Mouse (Mus musculus): ENCODE measurements around the gene Lin7c. TPM values are rescaled to one million over a fixed set of nuclear protein-coding genes. Genes with fewer than 3 reads are reported as not detected.

Lin7c gene
- polyA plus RNA-seq, 1 experiment from 2014 or later, result 17.5 TPM

DNA sequence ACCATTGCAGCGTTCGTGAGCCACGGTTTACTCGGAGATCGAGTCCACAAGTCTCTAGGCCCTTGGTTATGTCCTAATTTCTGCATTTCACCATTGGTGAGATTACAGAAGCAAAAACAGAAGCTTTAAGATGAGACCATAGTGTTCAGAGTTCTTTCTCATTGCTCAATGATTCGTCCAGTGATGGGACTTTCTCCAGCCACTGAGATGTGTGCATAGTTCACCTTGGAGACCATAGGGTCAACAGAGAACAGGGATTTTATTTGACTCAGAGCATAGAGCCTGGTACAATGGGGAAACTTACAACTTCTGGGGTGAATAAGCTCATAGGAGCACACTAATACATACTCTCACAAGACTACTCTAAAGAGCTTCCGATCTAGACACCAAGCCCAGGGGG lies 29.8 kb downstream of the Lin7c start:
- Histone ChIP-seq H3K4me2 (ENCODE audit: low read depth, low read length) (peak overlapping the region; percentile 81), H3K4me1 (ENCODE audit: insufficient read depth) (peaks cover 16% of the 10 kb centered on the region), H3K27me3 (ENCODE audit: insufficient read depth, low read length) (no peaks in the 10 kb centered on the region), H3K27ac (ENCODE audit: low read depth) (no peak overlapping the region), H3K4me3 (ENCODE audit: low read depth, low read length) (0 out of 2 replicates have a peak overlapping the region, but pooled peaks have one; percentile 1), H3K36me3 (replicated peaks; ENCODE audit: insufficient read depth, low read length) (0 out of 2 replicates have a peak, but pooled peaks cover under 1% of the 10 kb centered on the region), H3K9me3 (ENCODE audit: low read length) (no peaks in the 10 kb centered on the region), H3K9ac (replicated peaks) (0 out of 2 replicates have a peak overlapping the region, but pooled peaks have one; percentile 9)
- 76% methylated on average over 7 of the region's 7 CpGs for WGBS (ENCODE audit: insufficient replicate concordance)
- no peak for TF ChIP-seq EP300 (IDR thresholded peaks at IDR 0.05; ENCODE audit: low read depth)
- TF ChIP-seq CTCF (IDR thresholded peaks at IDR 0.05; ENCODE audit: low read depth), result no peak
- ATAC-seq (no peak), DNase-seq (no peak)

DNA sequence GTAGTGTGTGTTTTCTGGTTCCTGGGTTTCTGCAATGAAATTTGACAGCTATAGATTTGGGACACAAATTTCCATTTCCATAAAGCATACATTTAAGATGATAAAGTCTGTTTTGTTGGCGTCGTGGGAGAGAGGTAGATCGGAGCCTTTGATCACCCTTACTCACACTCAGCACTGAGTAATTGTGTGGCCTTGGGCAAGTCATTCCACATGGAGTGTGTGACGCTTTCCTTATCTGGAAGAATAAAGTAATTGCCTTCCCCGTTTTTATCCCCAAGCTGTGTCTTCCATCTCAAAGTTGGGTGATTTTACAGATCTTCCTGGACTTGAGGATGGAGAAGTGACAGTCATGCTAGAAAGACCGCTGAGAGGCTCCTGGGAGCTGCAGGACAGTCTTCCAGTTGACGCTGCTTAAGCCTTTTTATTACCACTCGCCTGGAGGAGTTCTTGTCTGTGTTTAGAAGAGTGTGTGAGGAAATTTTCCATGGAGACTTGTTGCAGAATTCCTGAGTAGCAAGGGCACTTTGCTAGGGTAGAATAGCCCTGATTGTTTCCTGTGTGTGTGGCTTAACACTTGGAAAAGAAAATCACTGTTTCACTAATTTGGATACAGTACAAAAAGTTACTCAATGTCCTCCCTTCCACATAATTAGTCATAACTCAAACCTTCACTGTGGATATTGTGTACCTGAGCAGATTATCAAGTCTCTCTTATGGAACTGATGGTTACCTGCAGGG lies 30.8 kb downstream of the Lin7c start:
- Histone ChIP-seq H3K36me3 (replicated peaks; ENCODE audit: insufficient read depth, low read length) (0 out of 2 replicates have a peak, but pooled peaks cover 5% of the 10 kb centered on the region), H3K27me3 (ENCODE audit: insufficient read depth, low read length) (no peaks in the 10 kb centered on the region), H3K9ac (replicated peaks) (no peak overlapping the region), H3K27ac (ENCODE audit: low read depth) (no peak overlapping the region), H3K4me1 (ENCODE audit: insufficient read depth) (peaks cover 19% of the 10 kb centered on the region), H3K9me3 (ENCODE audit: low read length) (no peaks in the 10 kb centered on the region), H3K4me3 (ENCODE audit: low read depth, low read length) (no peak overlapping the region), H3K4me2 (ENCODE audit: low read depth, low read length) (no peak overlapping the region)
- ATAC-seq (no peak), DNase-seq (no peak)
- 69% methylated on average over 8 of the region's 8 CpGs for WGBS (ENCODE audit: insufficient replicate concordance)
- TF ChIP-seq EP300 (IDR thresholded peaks at IDR 0.05; ENCODE audit: low read depth), result no peak
- no peak for TF ChIP-seq CTCF (IDR thresholded peaks at IDR 0.05; ENCODE audit: low read depth)

DNA sequence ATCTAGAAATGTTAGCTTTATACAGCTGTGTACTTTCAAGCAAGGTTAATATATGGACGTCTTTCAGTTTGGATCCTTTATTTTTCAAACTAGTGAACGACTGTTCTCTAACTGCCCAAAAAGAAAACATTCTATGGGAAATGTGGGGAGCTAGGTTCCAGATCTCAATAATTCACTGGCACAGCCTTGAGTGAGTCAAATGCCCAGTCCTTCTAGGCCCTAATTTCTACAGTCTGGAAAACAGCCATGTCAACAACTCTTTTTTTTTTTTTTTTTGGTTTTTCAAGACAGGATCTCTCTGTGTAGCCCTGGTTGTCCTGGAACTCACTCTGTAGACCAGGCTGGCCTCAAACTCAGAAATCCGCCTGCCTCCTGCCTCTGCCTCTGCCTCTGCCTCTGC lies 31.7 kb downstream of the Lin7c start:
- DNase-seq, result no peak
- Histone ChIP-seq H3K4me2 (ENCODE audit: low read depth, low read length) (no peak overlapping the region), H3K27ac (ENCODE audit: low read depth) (no peak overlapping the region)

DNA sequence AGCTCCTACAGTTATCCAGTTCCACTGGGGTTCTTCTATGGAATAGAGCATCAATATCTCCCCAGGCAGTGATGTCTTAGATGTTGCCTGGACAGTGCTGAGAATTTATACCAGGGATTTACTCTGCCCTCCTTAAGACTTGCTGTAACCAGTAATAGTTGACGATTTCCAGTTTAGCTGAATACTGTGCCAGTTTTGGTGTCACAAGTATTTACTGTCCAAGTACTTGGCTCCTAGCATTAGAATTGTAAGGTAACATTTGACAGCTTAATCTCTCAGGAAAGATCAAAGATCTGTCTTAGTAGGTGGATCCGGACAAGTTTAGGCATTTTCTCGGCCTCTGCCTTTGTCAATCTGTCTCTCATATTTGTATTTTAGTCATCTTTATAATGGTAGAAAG lies 32.4 kb downstream of the Lin7c start:
- Histone ChIP-seq H3K27ac (ENCODE audit: low read depth) (no peak overlapping the region), H3K4me1 (ENCODE audit: insufficient read depth) (peaks cover 19% of the 10 kb centered on the region), H3K4me3 (ENCODE audit: low read depth, low read length) (no peak overlapping the region), H3K36me3 (replicated peaks; ENCODE audit: insufficient read depth, low read length) (0 out of 2 replicates have a peak, but pooled peaks cover 5% of the 10 kb centered on the region), H3K9ac (replicated peaks) (no peak overlapping the region), H3K4me2 (ENCODE audit: low read depth, low read length) (no peak overlapping the region), H3K9me3 (ENCODE audit: low read length) (no peaks in the 10 kb centered on the region), H3K27me3 (ENCODE audit: insufficient read depth, low read length) (no peaks in the 10 kb centered on the region)
- DNase-seq (no peak), ATAC-seq (no peak)
- WGBS (ENCODE audit: insufficient replicate concordance), result 76% methylated on average over 3 of the region's 3 CpGs
- TF ChIP-seq EP300 (IDR thresholded peaks at IDR 0.05; ENCODE audit: low read depth) (no peak), CTCF (IDR thresholded peaks at IDR 0.05; ENCODE audit: low read depth) (no peak)

More for the DNA sequence above, 31.7 kb downstream of the Lin7c start:
- WGBS (ENCODE audit: insufficient replicate concordance), result 72% methylated on average over 3 of the region's 3 CpGs
- no peak for TF ChIP-seq CTCF (IDR thresholded peaks at IDR 0.05; ENCODE audit: low read depth)
- no peak for TF ChIP-seq EP300 (IDR thresholded peaks at IDR 0.05; ENCODE audit: low read depth)
- no peak overlapping the region for H3K4me3 ChIP-seq (ENCODE audit: low read depth, low read length)
- H3K36me3 ChIP-seq (replicated peaks; ENCODE audit: insufficient read depth, low read length), result 0 out of 2 replicates have a peak, but pooled peaks cover 5% of the 10 kb centered on the region
- peaks cover 19% of the 10 kb centered on the region for H3K4me1 ChIP-seq (ENCODE audit: insufficient read depth)
- H3K9ac ChIP-seq (replicated peaks), result no peak overlapping the region
- no peak for ATAC-seq
- no peaks in the 10 kb centered on the region for H3K27me3 ChIP-seq (ENCODE audit: insufficient read depth, low read length)
- H3K9me3 ChIP-seq (ENCODE audit: low read length), result no peaks in the 10 kb centered on the region

DNA sequence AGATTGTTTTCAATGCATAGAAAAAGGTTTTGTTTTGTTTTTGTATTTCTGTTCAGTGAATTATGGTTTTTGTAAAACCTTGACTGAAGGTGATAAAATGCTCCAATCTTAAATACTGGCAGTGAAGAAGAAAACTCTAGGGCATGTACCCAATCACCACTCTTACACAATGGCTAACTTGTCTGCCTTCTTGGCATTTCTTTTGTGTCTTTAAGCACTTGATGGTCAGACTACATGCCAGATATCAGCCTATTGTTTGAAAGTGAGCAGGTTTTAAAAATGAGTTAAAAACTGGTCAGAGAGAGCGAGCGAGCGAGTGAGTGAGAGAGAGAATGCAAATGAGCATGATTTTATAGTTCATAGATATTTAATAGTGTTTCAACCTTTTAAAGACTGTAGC lies 33.3 kb downstream of the Lin7c start:
- DNase-seq (no peak), ATAC-seq (no peak)
- H3K36me3 ChIP-seq (replicated peaks; ENCODE audit: insufficient read depth, low read length), result 0 out of 2 replicates have a peak, but pooled peaks cover 5% of the 10 kb centered on the region
- H3K9me3 ChIP-seq (ENCODE audit: low read length), result no peaks in the 10 kb centered on the region
- no peaks in the 10 kb centered on the region for H3K27me3 ChIP-seq (ENCODE audit: insufficient read depth, low read length)
- no peak overlapping the region for H3K27ac ChIP-seq (ENCODE audit: low read depth)
- H3K4me2 ChIP-seq (ENCODE audit: low read depth, low read length), result no peak overlapping the region
- TF ChIP-seq CTCF (IDR thresholded peaks at IDR 0.05; ENCODE audit: low read depth) (no peak), EP300 (IDR thresholded peaks at IDR 0.05; ENCODE audit: low read depth) (no peak)
- no peak overlapping the region for H3K9ac ChIP-seq (replicated peaks)
- WGBS (ENCODE audit: insufficient replicate concordance), result 89% methylated on average over 3 of the region's 3 CpGs
- H3K4me1 ChIP-seq (ENCODE audit: insufficient read depth), result peaks cover 14% of the 10 kb centered on the region
- no peak overlapping the region for H3K4me3 ChIP-seq (ENCODE audit: low read depth, low read length)

DNA sequence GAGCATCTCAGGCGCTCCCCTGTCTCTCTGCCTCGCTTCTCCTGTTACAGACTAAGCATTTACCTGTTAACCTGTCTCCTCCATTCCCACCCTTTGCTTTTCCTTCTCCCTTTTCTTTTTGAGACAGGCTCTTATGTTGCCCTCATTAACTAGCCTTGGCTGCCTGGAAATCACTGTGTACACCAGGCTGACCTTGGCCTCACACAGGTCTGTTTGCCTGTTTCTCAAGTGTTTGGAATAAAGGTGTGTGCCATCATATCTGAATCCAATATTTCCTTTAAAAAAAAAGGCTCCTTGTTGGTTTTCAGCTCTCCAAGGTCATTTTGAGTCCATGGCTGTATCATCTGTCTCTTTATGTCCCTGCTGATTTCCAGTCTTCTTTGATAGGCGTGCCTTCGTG lies 36.3 kb downstream of the Lin7c start:
- H3K36me3 ChIP-seq (replicated peaks; ENCODE audit: insufficient read depth, low read length), result 0 out of 2 replicates have a peak, but pooled peaks cover 5% of the 10 kb centered on the region
- no peak overlapping the region for H3K4me2 ChIP-seq (ENCODE audit: low read depth, low read length)
- DNase-seq (no peak), ATAC-seq (no peak)
- peaks cover 3% of the 10 kb centered on the region; the same call in 1 of the 2 replicates for H3K4me1 ChIP-seq (ENCODE audit: insufficient read depth)
- TF ChIP-seq CTCF (IDR thresholded peaks at IDR 0.05; ENCODE audit: low read depth) (no peak), EP300 (IDR thresholded peaks at IDR 0.05; ENCODE audit: low read depth) (no peak)
- 82% methylated on average over 4 of the region's 4 CpGs for WGBS (ENCODE audit: insufficient replicate concordance)
- H3K27me3 ChIP-seq (ENCODE audit: insufficient read depth, low read length), result no peaks in the 10 kb centered on the region
- H3K9me3 ChIP-seq (ENCODE audit: low read length), result no peaks in the 10 kb centered on the region
- H3K9ac ChIP-seq (replicated peaks), result no peak overlapping the region
- no peak overlapping the region for H3K4me3 ChIP-seq (ENCODE audit: low read depth, low read length)
- H3K27ac ChIP-seq (ENCODE audit: low read depth), result peak overlapping the region; percentile 39; the same call in 1 of the 2 replicates
